Mouse (Mus musculus): ENCODE measurements around the gene Ddah1. TPM values are rescaled to one million over a fixed set of nuclear protein-coding genes. Genes with fewer than 3 reads are reported as not detected.

Ddah1 gene
- total RNA-seq, 1 experiment = 15.5 TPM

GRCm38 (mm10) chr3:145790233-145790632 lies 31.8 kb downstream of the Ddah1 start:
- no peak for TF ChIP-seq MAFK (IDR thresholded peaks at IDR 0.05; ENCODE audit: insufficient read depth, low read depth, low read length)
- TF ChIP-seq HCFC1 (IDR thresholded peaks at IDR 0.05; ENCODE audit: borderline replicate concordance, insufficient read depth, low read length) = no peak
- TF ChIP-seq ZNF384 (IDR thresholded peaks at IDR 0.05; ENCODE audit: low read depth, low read length) = no peak
- TF ChIP-seq ZC3H11A (IDR thresholded peaks at IDR 0.05; ENCODE audit: borderline replicate concordance, low read depth, low read length) = no peak
- TF ChIP-seq CHD2 (IDR thresholded peaks at IDR 0.05; ENCODE audit: low read depth, low read length) = no peak
- DNase-seq (ENCODE audit: low read depth, low spot score) = no peak
- H3K36me3 ChIP-seq (ENCODE audit: control insufficient read depth, insufficient read depth, low read length, poor library complexity, severe bottlenecking) = no peaks in the 10 kb centered on the region; the same call in 1 of the 2 replicates
- H3K9me3 ChIP-seq (ENCODE audit: control insufficient read depth, insufficient read depth, low read depth, low read length) = no peaks in the 10 kb centered on the region
- in situ Hi-C loops (cut with MboI; ENCODE audit: low sequenced_read_pairs in 2 of 2, unreplicated experiment in 2 of 2) = no loop called here
- no peak overlapping the region for H3K27ac ChIP-seq (ENCODE audit: insufficient read depth, low read depth, low read length, poor library complexity, severe bottlenecking)
- H3K4me1 ChIP-seq (ENCODE audit: control insufficient read depth in 2 of 2, insufficient read depth in 2 of 2, low read length in 2 of 2, poor library complexity in 1 of 2) = no peaks in the 10 kb centered on the region
- no peak overlapping the region for H3K9ac ChIP-seq (ENCODE audit: insufficient read depth, low read depth, low read length, poor library complexity, severe bottlenecking)
- H3K4me3 ChIP-seq (ENCODE audit: insufficient read depth in 1 of 2, low read depth in 1 of 2, low read length in 2 of 2, poor library complexity in 1 of 2, severe bottlenecking in 1 of 2) = no peak overlapping the region

GRCm38 (mm10) chr3:145790709-145791108 lies 32.2 kb downstream of the Ddah1 start:
- H3K27ac ChIP-seq (ENCODE audit: insufficient read depth, low read depth, low read length, poor library complexity, severe bottlenecking) = no peak overlapping the region
- H3K4me1 ChIP-seq (ENCODE audit: control insufficient read depth in 2 of 2, insufficient read depth in 2 of 2, low read length in 2 of 2, poor library complexity in 1 of 2) = no peaks in the 10 kb centered on the region
- no peak overlapping the region for H3K9ac ChIP-seq (ENCODE audit: insufficient read depth, low read depth, low read length, poor library complexity, severe bottlenecking)
- no peaks in the 10 kb centered on the region for H3K9me3 ChIP-seq (ENCODE audit: control insufficient read depth, insufficient read depth, low read depth, low read length)
- no peak for DNase-seq (ENCODE audit: low read depth, low spot score)
- no peak overlapping the region for H3K4me3 ChIP-seq (ENCODE audit: insufficient read depth in 1 of 2, low read depth in 1 of 2, low read length in 2 of 2, poor library complexity in 1 of 2, severe bottlenecking in 1 of 2)
- in situ Hi-C loops (cut with MboI; ENCODE audit: low sequenced_read_pairs in 2 of 2, unreplicated experiment in 2 of 2) = no loop called here
- TF ChIP-seq CHD2 (IDR thresholded peaks at IDR 0.05; ENCODE audit: low read depth, low read length) (no peak), HCFC1 (IDR thresholded peaks at IDR 0.05; ENCODE audit: borderline replicate concordance, insufficient read depth, low read length) (no peak), MAFK (IDR thresholded peaks at IDR 0.05; ENCODE audit: insufficient read depth, low read depth, low read length) (no peak), ZC3H11A (IDR thresholded peaks at IDR 0.05; ENCODE audit: borderline replicate concordance, low read depth, low read length) (no peak), ZNF384 (IDR thresholded peaks at IDR 0.05; ENCODE audit: low read depth, low read length) (no peak)
- no peaks in the 10 kb centered on the region; the same call in 1 of the 2 replicates for H3K36me3 ChIP-seq (ENCODE audit: control insufficient read depth, insufficient read depth, low read length, poor library complexity, severe bottlenecking)

- DNase-seq (ENCODE audit: low read depth, low spot score) = no peak
- Histone ChIP-seq H3K4me3 (ENCODE audit: insufficient read depth in 1 of 2, low read depth in 1 of 2, low read length in 2 of 2, poor library complexity in 1 of 2, severe bottlenecking in 1 of 2) (no peak overlapping the region), H3K9ac (ENCODE audit: insufficient read depth, low read depth, low read length, poor library complexity, severe bottlenecking) (no peak overlapping the region), H3K4me1 (ENCODE audit: control insufficient read depth in 2 of 2, insufficient read depth in 2 of 2, low read length in 2 of 2, poor library complexity in 1 of 2) (no peaks in the 10 kb centered on the region), H3K36me3 (ENCODE audit: control insufficient read depth, insufficient read depth, low read length, poor library complexity, severe bottlenecking) (no peaks in the 10 kb centered on the region; the same call in 1 of the 2 replicates), H3K9me3 (ENCODE audit: control insufficient read depth, insufficient read depth, low read depth, low read length) (no peaks in the 10 kb centered on the region), H3K27ac (ENCODE audit: insufficient read depth, low read depth, low read length, poor library complexity, severe bottlenecking) (no peak overlapping the region)
- TF ChIP-seq ZNF384 (IDR thresholded peaks at IDR 0.05; ENCODE audit: low read depth, low read length) (no peak), MAFK (IDR thresholded peaks at IDR 0.05; ENCODE audit: insufficient read depth, low read depth, low read length) (no peak), ZC3H11A (IDR thresholded peaks at IDR 0.05; ENCODE audit: borderline replicate concordance, low read depth, low read length) (no peak), HCFC1 (IDR thresholded peaks at IDR 0.05; ENCODE audit: borderline replicate concordance, insufficient read depth, low read length) (no peak), CHD2 (IDR thresholded peaks at IDR 0.05; ENCODE audit: low read depth, low read length) (no peak)
- in situ Hi-C loops (cut with MboI; ENCODE audit: low sequenced_read_pairs in 2 of 2, unreplicated experiment in 2 of 2) = no loop called here
These were observed 35.9 kb downstream of the Ddah1 start for GRCm38 (mm10) chr3:145794355-145794754.

- Histone ChIP-seq H3K9ac (ENCODE audit: insufficient read depth, low read depth, low read length, poor library complexity, severe bottlenecking) (no peak overlapping the region), H3K4me3 (ENCODE audit: insufficient read depth in 1 of 2, low read depth in 1 of 2, low read length in 2 of 2, poor library complexity in 1 of 2, severe bottlenecking in 1 of 2) (no peak overlapping the region), H3K4me1 (ENCODE audit: control insufficient read depth in 2 of 2, insufficient read depth in 2 of 2, low read length in 2 of 2, poor library complexity in 1 of 2) (no peaks in the 10 kb centered on the region), H3K36me3 (ENCODE audit: control insufficient read depth, insufficient read depth, low read length, poor library complexity, severe bottlenecking) (no peaks in the 10 kb centered on the region; the same call in 1 of the 2 replicates), H3K27ac (ENCODE audit: insufficient read depth, low read depth, low read length, poor library complexity, severe bottlenecking) (no peak overlapping the region), H3K9me3 (ENCODE audit: control insufficient read depth, insufficient read depth, low read depth, low read length) (no peaks in the 10 kb centered on the region)
- no peak for DNase-seq (ENCODE audit: low read depth, low spot score)
- TF ChIP-seq HCFC1 (IDR thresholded peaks at IDR 0.05; ENCODE audit: borderline replicate concordance, insufficient read depth, low read length) (no peak), ZC3H11A (IDR thresholded peaks at IDR 0.05; ENCODE audit: borderline replicate concordance, low read depth, low read length) (no peak), CHD2 (IDR thresholded peaks at IDR 0.05; ENCODE audit: low read depth, low read length) (no peak), ZNF384 (IDR thresholded peaks at IDR 0.05; ENCODE audit: low read depth, low read length) (no peak), MAFK (IDR thresholded peaks at IDR 0.05; ENCODE audit: insufficient read depth, low read depth, low read length) (no peak)
- in situ Hi-C loops (cut with MboI; ENCODE audit: low sequenced_read_pairs in 2 of 2, unreplicated experiment in 2 of 2) = no loop called here
These were observed 37.4 kb downstream of the Ddah1 start for GRCm38 (mm10) chr3:145795896-145796295.

- in situ Hi-C loops (cut with MboI; ENCODE audit: low sequenced_read_pairs in 2 of 2, unreplicated experiment in 2 of 2) = no loop called here
- no peak overlapping the region for H3K4me3 ChIP-seq (ENCODE audit: insufficient read depth in 1 of 2, low read depth in 1 of 2, low read length in 2 of 2, poor library complexity in 1 of 2, severe bottlenecking in 1 of 2)
- DNase-seq (ENCODE audit: low read depth, low spot score) = no peak
- H3K9ac ChIP-seq (ENCODE audit: insufficient read depth, low read depth, low read length, poor library complexity, severe bottlenecking) = no peak overlapping the region
- TF ChIP-seq CHD2 (IDR thresholded peaks at IDR 0.05; ENCODE audit: low read depth, low read length) (no peak), HCFC1 (IDR thresholded peaks at IDR 0.05; ENCODE audit: borderline replicate concordance, insufficient read depth, low read length) (no peak), MAFK (IDR thresholded peaks at IDR 0.05; ENCODE audit: insufficient read depth, low read depth, low read length) (no peak), ZC3H11A (IDR thresholded peaks at IDR 0.05; ENCODE audit: borderline replicate concordance, low read depth, low read length) (no peak), ZNF384 (IDR thresholded peaks at IDR 0.05; ENCODE audit: low read depth, low read length) (no peak)
- no peak overlapping the region for H3K27ac ChIP-seq (ENCODE audit: insufficient read depth, low read depth, low read length, poor library complexity, severe bottlenecking)
- no peaks in the 10 kb centered on the region for H3K4me1 ChIP-seq (ENCODE audit: control insufficient read depth in 2 of 2, insufficient read depth in 2 of 2, low read length in 2 of 2, poor library complexity in 1 of 2)
- no peaks in the 10 kb centered on the region for H3K9me3 ChIP-seq (ENCODE audit: control insufficient read depth, insufficient read depth, low read depth, low read length)
- no peaks in the 10 kb centered on the region for H3K36me3 ChIP-seq (ENCODE audit: control insufficient read depth, insufficient read depth, low read length, poor library complexity, severe bottlenecking)
These were observed 39.6 kb downstream of the Ddah1 start for GRCm38 (mm10) chr3:145798042-145798441.

All from ES-E14 (cell line).